Mouse (Mus musculus) G1E (cell line): ENCODE measurements around the gene Aup1.

Experiments
- CTCF ChIP-seq: IDR thresholded peaks from 2 replicates; pipeline ENCODE4 v1.5.1; 2012; ENCODE audit warnings: low read depth, low read length, inconsistent platforms, mixed read lengths
- GATA1 ChIP-seq: IDR thresholded peaks from 2 replicates; pipeline ENCODE4 v1.6.1; 2012; ENCODE audit warnings: borderline replicate concordance, low read length, inconsistent platforms, mixed read lengths
- POLR2AphosphoS5 ChIP-seq: IDR thresholded peaks from 2 replicates; pipeline ENCODE4 v1.6.1; 2012; ENCODE audit warnings: low read depth, low read length, inconsistent platforms; ENCODE audit not compliant: insufficient replicate concordance
- TAL1 ChIP-seq: conservative IDR thresholded peaks from 2 replicates; pipeline ENCODE4 v1.6.1; 2012; ENCODE audit warnings: low read depth, low read length, inconsistent platforms, mixed read lengths

GRCm38 (mm10) chr6:83027293-83027692, 27.0 kb upstream of the Aup1 start:
- no peak for TF ChIP-seq CTCF
- no peak for TF ChIP-seq GATA1
- TF ChIP-seq TAL1, result no peak
- TF ChIP-seq POLR2AphosphoS5, result no peak
